Mouse (Mus musculus) heart, embryonic 10.5 days (tissue): ENCODE measurements around the gene Nudt4. TPM values are rescaled to one million over a fixed set of nuclear protein-coding genes. Genes with fewer than 3 reads are reported as not detected.

Source experiments
- DNase-seq: peaks from one replicate; pipeline ENCODE4 v3.0.0-alpha.2; 2017; ENCODE audit warnings: low spot score
- H3K27ac ChIP-seq: fragments of 300-500 bp; sonication (generic); 2 replicates; pipeline ENCODE4 v1.5.1; 2016; ENCODE audit warnings: mild to moderate bottlenecking
- H3K27me3 ChIP-seq: fragments of 300-500 bp; sonication (generic); 2 replicates; pipeline ENCODE4 v1.6.1; 2016; ENCODE audit warnings: mild to moderate bottlenecking; ENCODE audit not compliant: poor library complexity, insufficient read depth, severe bottlenecking
- H3K36me3 ChIP-seq: fragments of 300-500 bp; sonication (generic); 2 replicates; pipeline ENCODE4 v1.6.1; 2016; ENCODE audit warnings: mild to moderate bottlenecking, moderate library complexity
- H3K4me1 ChIP-seq: fragments of 300-500 bp; sonication (generic); 2 replicates; pipeline ENCODE4 v1.6.1; 2016; ENCODE audit warnings: mild to moderate bottlenecking
- H3K4me3 ChIP-seq: fragments of 300-500 bp; sonication (generic); 2 replicates; pipeline ENCODE4 v1.5.1; 2016; ENCODE audit warnings: mild to moderate bottlenecking, moderate library complexity
- H3K9me3 ChIP-seq: fragments of 300-500 bp; sonication (generic); 2 replicates; pipeline ENCODE4 v1.6.1; 2016; ENCODE audit warnings: mild to moderate bottlenecking, moderate library complexity
- WGBS: fragments of 180-500 bp; shearing (Covaris S2); methylation state at CpG from one replicate; pipeline ENCODE4 v1.1.7; 2016; 5-methylcytosine and 5-hydroxymethylcytosine counted together
- polyA plus RNA-seq: library from polyadenylated mRNA; unstranded; fragments of >200 nt; fragmentation: Nextera tagmentation; extraction: Ambion mirVana; gene quantifications from 2 replicates; pipeline ENCODE4 v1.2.1, GENCODE M21; 2016

The Nudt4 gene
- polyA plus RNA-seq, 1 experiment from 2014 or later: 104 TPM

- no peaks in the 10 kb centered on the region for H3K4me1 ChIP-seq
- DNase-seq: peak; percentile 69
- H3K4me3 ChIP-seq: no peak overlapping the region
- no peaks in the 10 kb centered on the region for H3K27me3 ChIP-seq
- no peak overlapping the region for H3K27ac ChIP-seq
- 95% methylated on average over 2 of the region's 2 CpGs for WGBS
- H3K9me3 ChIP-seq: no peaks in the 10 kb centered on the region
- peaks cover 63% of the 10 kb centered on the region for H3K36me3 ChIP-seq
Observed at GRCm38 (mm10) chr10:95546178-95546577, 17.8 kb downstream of the Nudt4 start.

- Histone ChIP-seq H3K27ac (no peak overlapping the region), H3K27me3 (no peaks in the 10 kb centered on the region), H3K36me3 (peaks cover 54% of the 10 kb centered on the region), H3K4me3 (no peak overlapping the region), H3K9me3 (no peaks in the 10 kb centered on the region), H3K4me1 (peaks cover under 1% of the 10 kb centered on the region; the same call in 1 of the 2 replicates)
- 85% methylated on average over 4 of the region's 4 CpGs for WGBS
- no peak for DNase-seq
Observed at GRCm38 (mm10) chr10:95545051-95545450, 18.9 kb downstream of the Nudt4 start.

GRCm38 (mm10) chr10:95544651-95545050, 19.3 kb downstream of the Nudt4 start:
- DNase-seq: no peak
- WGBS: 86% methylated on average over 2 of the region's 2 CpGs
- H3K36me3 ChIP-seq: peaks cover 50% of the 10 kb centered on the region
- no peak overlapping the region for H3K4me3 ChIP-seq
- H3K27ac ChIP-seq: no peak overlapping the region
- peaks cover 4% of the 10 kb centered on the region for H3K4me1 ChIP-seq
- no peaks in the 10 kb centered on the region for H3K9me3 ChIP-seq
- no peaks in the 10 kb centered on the region for H3K27me3 ChIP-seq

GRCm38 (mm10) chr10:95544004-95544403, 19.9 kb downstream of the Nudt4 start:
- H3K27me3 ChIP-seq: no peaks in the 10 kb centered on the region
- no peak overlapping the region for H3K4me3 ChIP-seq
- H3K36me3 ChIP-seq: peaks cover 43% of the 10 kb centered on the region
- H3K4me1 ChIP-seq: peaks cover 9% of the 10 kb centered on the region
- no peak overlapping the region for H3K27ac ChIP-seq
- no peak for DNase-seq
- no peaks in the 10 kb centered on the region for H3K9me3 ChIP-seq

DNA sequence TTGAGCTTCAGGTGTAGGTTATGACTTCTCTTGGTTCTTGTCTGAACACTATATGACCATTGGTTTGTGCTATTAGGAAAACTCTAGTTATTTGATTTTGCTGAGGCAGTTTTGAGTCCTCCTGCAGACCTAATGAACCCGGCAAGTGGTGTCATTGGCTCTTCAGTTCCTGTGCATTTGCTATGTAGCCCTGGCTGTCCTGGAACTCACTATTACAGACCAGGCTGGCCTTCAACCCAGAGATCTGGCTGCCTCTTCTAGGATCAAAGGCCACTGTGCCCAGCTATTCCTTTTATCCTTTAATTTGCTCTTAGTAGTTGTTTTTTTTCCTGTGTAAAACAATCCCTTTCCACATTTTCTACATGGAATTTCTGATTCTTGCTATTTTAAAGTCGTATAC, 20.6 kb downstream of the Nudt4 start:
- H3K4me3 ChIP-seq: no peak overlapping the region
- peaks cover 39% of the 10 kb centered on the region for H3K36me3 ChIP-seq
- 79% methylated on average over 2 of the region's 2 CpGs for WGBS

GRCm38 (mm10) chr10:95542916-95543315, 21.0 kb downstream of the Nudt4 start:
- Histone ChIP-seq H3K36me3 (peaks cover 34% of the 10 kb centered on the region; the same call in 1 of the 2 replicates), H3K9me3 (no peaks in the 10 kb centered on the region), H3K4me3 (no peak overlapping the region), H3K27ac (no peak overlapping the region), H3K4me1 (peaks cover 20% of the 10 kb centered on the region), H3K27me3 (no peaks in the 10 kb centered on the region)
- WGBS: 94% methylated on average over 4 of the region's 4 CpGs
- DNase-seq: no peak

More for the DNA sequence above, 20.6 kb downstream of the Nudt4 start:
- Histone ChIP-seq H3K27me3 (no peaks in the 10 kb centered on the region), H3K4me1 (peaks cover 16% of the 10 kb centered on the region), H3K9me3 (no peaks in the 10 kb centered on the region), H3K27ac (no peak overlapping the region)
- no peak for DNase-seq

DNA sequence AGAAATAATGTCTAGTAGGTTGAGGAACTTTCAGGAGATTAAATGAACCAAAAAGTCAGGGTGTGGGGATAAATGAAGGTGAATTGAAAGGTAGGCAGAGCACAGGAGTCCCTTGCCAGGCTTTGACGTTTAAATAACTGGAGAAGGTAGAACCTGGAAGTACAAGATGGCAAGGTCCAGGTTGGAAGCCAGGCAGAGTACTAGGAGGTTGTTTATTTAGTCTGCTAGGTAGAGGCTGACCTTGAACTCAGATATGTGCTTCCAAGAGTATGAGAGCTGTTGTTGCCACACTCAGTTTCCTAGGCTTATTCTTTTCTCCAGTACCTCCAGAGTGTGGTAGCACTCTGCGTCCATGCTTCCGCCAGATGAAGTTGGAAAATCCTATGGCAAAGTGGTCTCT, 24.1 kb downstream of the Nudt4 start:
- Histone ChIP-seq H3K4me3 (no peak overlapping the region), H3K9me3 (no peaks in the 10 kb centered on the region), H3K36me3 (peaks cover 14% of the 10 kb centered on the region; the same call in 1 of the 2 replicates), H3K4me1 (peaks cover 28% of the 10 kb centered on the region), H3K27ac (peak overlapping the region; percentile 77), H3K27me3 (no peaks in the 10 kb centered on the region)
- WGBS: 88% methylated on average over 3 of the region's 3 CpGs
- no peak for DNase-seq

DNA sequence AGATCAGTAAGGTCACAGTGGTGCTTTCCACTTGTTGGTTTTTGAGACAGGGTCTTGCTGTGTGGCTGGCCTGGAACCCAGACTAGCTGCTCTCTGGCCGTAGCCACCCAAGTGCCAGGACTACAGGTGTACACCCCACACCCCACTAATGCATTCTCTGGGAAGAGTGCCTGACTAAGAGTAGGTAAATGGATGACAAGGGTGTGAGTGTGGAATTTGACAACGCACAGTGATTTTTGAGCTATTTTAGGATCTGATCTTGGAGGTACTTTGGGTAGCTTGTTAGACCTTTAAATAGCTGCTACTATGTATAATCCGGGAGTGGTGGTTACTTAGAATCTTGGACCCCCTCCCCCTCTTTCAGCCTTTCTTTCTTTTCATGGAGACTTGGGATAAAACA, 24.7 kb downstream of the Nudt4 start:
- WGBS: 56% methylated on average over 3 of the region's 3 CpGs
- H3K4me1 ChIP-seq: peaks cover 28% of the 10 kb centered on the region
- no peaks in the 10 kb centered on the region for H3K9me3 ChIP-seq
- H3K4me3 ChIP-seq: peak overlapping the region; percentile 31; the same call in 1 of the 2 replicates
- H3K27ac ChIP-seq: peak overlapping the region; percentile 77; the same call in 1 of the 2 replicates
- DNase-seq: no peak
- peaks cover 8% of the 10 kb centered on the region; the same call in 1 of the 2 replicates for H3K36me3 ChIP-seq
- H3K27me3 ChIP-seq: no peaks in the 10 kb centered on the region

DNA sequence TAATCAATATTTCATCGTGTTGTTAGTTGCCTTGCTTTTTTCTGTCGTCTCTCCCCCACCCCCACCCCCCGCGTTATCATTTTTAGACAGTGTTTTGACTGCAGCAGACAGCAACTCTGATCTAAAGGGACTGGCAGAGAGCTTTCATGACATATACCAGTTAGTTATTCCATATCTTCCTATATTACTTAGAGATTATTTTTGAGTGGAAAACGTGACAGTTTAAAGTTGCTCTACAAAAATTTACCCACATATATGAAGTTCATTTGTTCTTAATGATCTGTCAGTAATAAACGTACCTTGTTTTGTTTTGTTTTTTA, 27.8 kb downstream of the Nudt4 start:
- Histone ChIP-seq H3K9me3 (no peaks in the 10 kb centered on the region), H3K36me3 (no peaks in the 10 kb centered on the region), H3K27me3 (no peaks in the 10 kb centered on the region), H3K27ac (no peak overlapping the region), H3K4me1 (peaks cover 41% of the 10 kb centered on the region), H3K4me3 (no peak overlapping the region)
- DNase-seq: no peak
- WGBS: 69% methylated on average over 6 of the region's 6 CpGs

GRCm38 (mm10) chr10:95535399-95536221, 28.3 kb downstream of the Nudt4 start:
- Histone ChIP-seq H3K4me3 (no peak overlapping the region), H3K9me3 (no peaks in the 10 kb centered on the region), H3K36me3 (no peaks in the 10 kb centered on the region), H3K27me3 (no peaks in the 10 kb centered on the region), H3K27ac (no peak overlapping the region), H3K4me1 (peaks cover 41% of the 10 kb centered on the region)
- 84% methylated on average over 8 of the region's 8 CpGs for WGBS
- no peak for DNase-seq

GRCm38 (mm10) chr10:95533382-95533781, 30.6 kb downstream of the Nudt4 start:
- Histone ChIP-seq H3K27ac (0 out of 2 replicates have a peak overlapping the region, but pooled peaks have one; percentile 10), H3K9me3 (no peaks in the 10 kb centered on the region), H3K36me3 (no peaks in the 10 kb centered on the region), H3K4me3 (no peak overlapping the region), H3K4me1 (peaks cover 35% of the 10 kb centered on the region), H3K27me3 (no peaks in the 10 kb centered on the region)
- 87% methylated on average over 7 of the region's 7 CpGs for WGBS
- DNase-seq: no peak

- no peak overlapping the region for H3K4me3 ChIP-seq
- WGBS: 73% methylated on average over 5 of the region's 5 CpGs
- no peaks in the 10 kb centered on the region for H3K9me3 ChIP-seq
- no peak overlapping the region for H3K27ac ChIP-seq
- H3K36me3 ChIP-seq: no peaks in the 10 kb centered on the region
- H3K4me1 ChIP-seq: peaks cover 31% of the 10 kb centered on the region
- DNase-seq: no peak
- no peaks in the 10 kb centered on the region for H3K27me3 ChIP-seq
Observed at GRCm38 (mm10) chr10:95532916-95533315, 31.0 kb downstream of the Nudt4 start.

GRCm38 (mm10) chr10:95530551-95531121, 33.3 kb downstream of the Nudt4 start:
- no peak for DNase-seq
- WGBS: 81% methylated on average over 2 of the region's 2 CpGs
- Histone ChIP-seq H3K36me3 (no peaks in the 10 kb centered on the region), H3K4me1 (peaks cover 30% of the 10 kb centered on the region), H3K9me3 (no peaks in the 10 kb centered on the region), H3K27me3 (no peaks in the 10 kb centered on the region), H3K4me3 (no peak overlapping the region), H3K27ac (no peak overlapping the region)
